Mouse (Mus musculus) C2C12 (cell line): ENCODE data around the gene Gm7073.

ENCODE experiments used
- CEBPB ChIP-seq: IDR thresholded peaks from one replicate; pipeline ENCODE4 v1.6.1; 2011; ENCODE audit warnings: low read depth, mild to moderate bottlenecking, control low read depth, moderate library complexity
- CTCF ChIP-seq: IDR thresholded peaks from one replicate; pipeline ENCODE4 v1.5.1; 2011; ENCODE audit not compliant: control insufficient read depth, insufficient read depth, insufficient read length
- USF1 ChIP-seq: IDR thresholded peaks from one replicate; pipeline ENCODE4 v1.6.1; 2011; ENCODE audit warnings: low read depth, mild to moderate bottlenecking, control low read depth, moderate library complexity

DNA sequence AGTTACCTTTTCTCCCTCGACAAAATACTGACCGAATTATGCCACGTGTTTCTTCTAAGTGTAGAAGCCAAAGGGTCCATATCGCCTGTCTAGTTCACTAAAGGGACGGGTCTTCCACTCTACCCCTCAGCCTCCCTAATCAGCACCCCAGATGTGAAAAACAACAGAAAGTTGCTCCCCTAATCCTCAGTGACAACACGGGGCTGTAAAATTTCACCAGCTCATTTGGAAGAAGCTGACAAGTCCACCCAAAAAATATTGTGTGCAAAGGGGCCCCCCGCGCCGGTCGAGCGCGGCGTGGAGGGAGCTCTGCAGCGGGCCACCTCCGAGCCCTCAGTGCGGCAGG is 8.0 kb upstream of the Gm7073 start:
- TF ChIP-seq CTCF: no peak
- TF ChIP-seq CEBPB: no peak
- TF ChIP-seq USF1: no peak
